Comparison of ENCODE assay signal across 8 mouse cellular contexts in the genomic region with DNA sequence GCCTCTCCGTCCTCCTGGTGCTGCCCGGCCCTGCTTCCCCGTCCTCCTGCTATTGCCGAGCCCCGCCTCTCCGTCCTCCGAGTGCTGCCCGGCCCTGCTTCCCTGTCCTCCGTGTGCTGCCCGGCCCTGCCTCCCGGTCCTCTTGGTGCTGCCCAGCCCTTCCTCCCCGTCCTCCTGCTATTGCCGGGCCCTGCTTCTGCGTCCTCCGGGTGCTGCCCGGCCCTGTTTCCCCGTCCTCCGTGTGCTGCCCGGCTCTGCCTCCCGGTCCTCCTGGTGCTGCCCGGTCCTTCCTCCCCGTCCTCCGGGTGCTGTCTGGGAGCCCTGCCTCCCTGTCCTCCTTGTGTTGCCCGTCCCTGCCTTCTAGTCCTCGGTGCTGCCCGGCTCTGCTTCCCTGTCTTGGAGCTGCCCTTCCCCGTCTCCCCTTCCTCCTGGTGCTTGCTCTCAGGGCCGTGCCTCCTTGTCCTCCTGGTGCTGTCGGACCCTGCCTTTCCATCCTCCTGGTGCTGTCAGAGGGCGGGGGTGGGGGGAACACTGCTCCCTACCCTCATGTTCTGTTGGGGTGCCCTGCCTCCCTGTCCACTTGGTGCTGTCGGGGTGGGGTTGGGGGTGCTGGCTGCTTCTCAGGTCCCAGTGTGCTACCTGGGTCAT. TPM values are rescaled to one million over a fixed set of nuclear protein-coding genes. Genes with fewer than 3 reads are reported as not detected.
DNase-seq lines count a peak whose midpoint lies in the region; ATAC-seq and TF ChIP-seq lines count a peak whose summit lies in the region.

No protein-coding gene starts in this region.

- H3K4me2 ChIP-seq in forebrain, embryonic 12.5 days = peak overlapping the region; percentile 96
- H3K4me2 ChIP-seq in hindbrain, postnatal 0 days (ENCODE audit: low read depth, low read length) = peak overlapping the region; percentile 88
- H3K4me2 ChIP-seq in midbrain, embryonic 14.5 days (ENCODE audit: low read length) = peak overlapping the region; percentile 79

- H3K27ac ChIP-seq in gastrocnemius, adult 2 months = peak overlapping the region; percentile 98
- H3K27ac ChIP-seq in forebrain, embryonic 12.5 days = peak overlapping the region; percentile 95; the same call in 1 of the 2 replicates
- peak overlapping the region; percentile 97 for H3K27ac ChIP-seq in hindbrain, postnatal 0 days
- peak overlapping the region; percentile 92 for H3K27ac ChIP-seq in midbrain, embryonic 14.5 days (replicated peaks; ENCODE audit: low read depth, low read length)

- ATAC-seq in cerebellum, adult (ENCODE audit: insufficient number of reproducible peaks, low FRiP score, low TSS enrichment) = peak; percentile 57
- 0 out of 2 replicates have a peak, but pooled peaks have one; percentile 23 for ATAC-seq in forebrain, embryonic 12.5 days (ENCODE audit: low FRiP score)
- peak; percentile 37 for ATAC-seq in hindbrain, postnatal 0 days
- peak; percentile 31; the same call in 1 of the 2 replicates for ATAC-seq in midbrain, embryonic 14.5 days (ENCODE audit: low FRiP score, low TSS enrichment)

- TF ChIP-seq CTCF in gastrocnemius, adult 2 months (IDR thresholded peaks at IDR 0.05) = no peak
- no peak for TF ChIP-seq CTCF in hindbrain, postnatal 0 days (IDR thresholded peaks at IDR 0.05; ENCODE audit: low read depth)

- intact Hi-C loops in gastrocnemius, adult 2 months (cut with DNase I) = loop anchor here (2.0 kb wide), 1 partner anchor 41 kb away; no protein-coding TSS in a partner anchor

- 3% methylated on average over 31 of the region's 31 CpGs for WGBS in forebrain, embryonic 12.5 days
- under 1% methylated on average over 31 of the region's 31 CpGs for WGBS in hindbrain, postnatal 0 days
- WGBS in midbrain, embryonic 14.5 days = 2% methylated on average over 31 of the region's 31 CpGs

- H3K9me3 ChIP-seq in forebrain, embryonic 12.5 days = no peaks in the 10 kb centered on the region
- no peaks in the 10 kb centered on the region for H3K9me3 ChIP-seq in hindbrain, postnatal 0 days (ENCODE audit: low read length)
- no peaks in the 10 kb centered on the region for H3K9me3 ChIP-seq in midbrain, embryonic 14.5 days (ENCODE audit: control insufficient read depth, low read length)

- peaks cover 29% of the 10 kb centered on the region for H3K4me1 ChIP-seq in forebrain, embryonic 12.5 days
- H3K4me1 ChIP-seq in hindbrain, postnatal 0 days (ENCODE audit: insufficient read depth, low read length) = 0 out of 2 replicates have a peak, but pooled peaks cover 9% of the 10 kb centered on the region
- peaks cover 24% of the 10 kb centered on the region for H3K4me1 ChIP-seq in midbrain, embryonic 14.5 days (ENCODE audit: control insufficient read depth, insufficient read depth, low read length)

- no peaks in the 10 kb centered on the region for H3K27me3 ChIP-seq in forebrain, embryonic 12.5 days
- no peaks in the 10 kb centered on the region for H3K27me3 ChIP-seq in hindbrain, postnatal 0 days (ENCODE audit: insufficient read depth, low read length)
- H3K27me3 ChIP-seq in midbrain, embryonic 14.5 days (ENCODE audit: control insufficient read depth, insufficient read depth, low read length) = no peaks in the 10 kb centered on the region

- H3K9ac ChIP-seq in forebrain, embryonic 12.5 days = peak overlapping the region; percentile 96
- peak overlapping the region; percentile 96 for H3K9ac ChIP-seq in hindbrain, postnatal 0 days (replicated peaks; ENCODE audit: low read length)
- H3K9ac ChIP-seq in midbrain, embryonic 14.5 days (replicated peaks; ENCODE audit: low read length) = peak overlapping the region; percentile 96

- no peaks in the 10 kb centered on the region for H3K36me3 ChIP-seq in forebrain, embryonic 12.5 days (replicated peaks)
- no peaks in the 10 kb centered on the region for H3K36me3 ChIP-seq in hindbrain, postnatal 0 days (ENCODE audit: insufficient read depth, low read length)
- H3K36me3 ChIP-seq in midbrain, embryonic 14.5 days (ENCODE audit: control insufficient read depth, insufficient read depth, low read length) = no peaks in the 10 kb centered on the region

- peak overlapping the region; percentile 99 for H3K4me3 ChIP-seq in gastrocnemius, adult 2 months
- peak overlapping the region; percentile 97 for H3K4me3 ChIP-seq in forebrain, embryonic 12.5 days (replicated peaks)
- H3K4me3 ChIP-seq in hindbrain, postnatal 0 days (ENCODE audit: low read length) = peak overlapping the region; percentile 92
- peak overlapping the region; percentile 97 for H3K4me3 ChIP-seq in midbrain, embryonic 14.5 days (replicated peaks; ENCODE audit: low read depth, low read length)

- DNase-seq in gastrocnemius, adult 2 months = peak; percentile 60
- no peak for DNase-seq in gastrocnemius, adult 8-10 months (ENCODE audit: low spot score in 2 of 2)
- peak; percentile 24 for DNase-seq in hindbrain, postnatal 0 days (ENCODE audit: low spot score)
- DNase-seq in liver = peak; percentile 82
- peak; percentile 57 for DNase-seq in midbrain, embryonic 14.5 days
- DNase-seq in spleen, postnatal 36 days (ENCODE audit: low spot score in 2 of 2) = peak; percentile 14 to 16

RNA-seq across cellular contexts. Expression of gene Mob1b, which starts 1.0 kb away (rescaled TPM):
- total RNA-seq in gastrocnemius, adult 2 months (2021) = 10 to 100 TPM; 18.8 to 23.3 TPM
- 10 to 100 TPM; 16.7 to 21.0 (median 18.1) TPM for total RNA-seq in gastrocnemius, adult 8-10 months (2022)
- 18.2 and 22.4 TPM in 2 replicates for polyA plus RNA-seq in forebrain, embryonic 12.5 days (2016; fragmentation: Nextera tagmentation; extraction: Ambion mirVana)
- total RNA-seq in hindbrain, postnatal 0 days (2014; rRNA removed) = 10.5 and 12.2 TPM in 2 replicates
- polyA plus RNA-seq in hindbrain, postnatal 0 days (2015; fragmentation: Nextera tagmentation; extraction: Ambion mirVana) = 7.8 and 8.5 TPM in 2 replicates
- polyA plus RNA-seq in midbrain, embryonic 14.5 days (2014; fragmentation: Nextera tagmentation; extraction: Ambion mirVana) = 13.4 and 13.7 TPM in 2 replicates

RNA-seq across cellular contexts. Expression of gene Dck, which starts 43.1 kb away (rescaled TPM):
- total RNA-seq in gastrocnemius, adult 2 months (2021) = 1 to 10 TPM; 1.0 to 1.4 TPM
- total RNA-seq in gastrocnemius, adult 8-10 months (2022) = 1 to 10 TPM; 1.0 to 1.4 (median 1.2) TPM
- polyA plus RNA-seq in forebrain, embryonic 12.5 days (2016; fragmentation: Nextera tagmentation; extraction: Ambion mirVana) = 139 and 151 TPM in 2 replicates
- total RNA-seq in hindbrain, postnatal 0 days (2014; rRNA removed) = 20.3 and 22.3 TPM in 2 replicates
- polyA plus RNA-seq in hindbrain, postnatal 0 days (2015; fragmentation: Nextera tagmentation; extraction: Ambion mirVana) = 29.7 and 31.5 TPM in 2 replicates
- polyA plus RNA-seq in midbrain, embryonic 14.5 days (2014; fragmentation: Nextera tagmentation; extraction: Ambion mirVana) = 51.0 and 67.5 TPM in 2 replicates

RNA-seq across cellular contexts. Expression of gene Grsf1, which starts 45.7 kb away (rescaled TPM):
- 100 to 1,000 TPM; 125 to 167 TPM for total RNA-seq in gastrocnemius, adult 2 months (2021)
- 100 to 1,000 TPM; 114 to 130 (median 120) TPM for total RNA-seq in gastrocnemius, adult 8-10 months (2022)
- polyA plus RNA-seq in forebrain, embryonic 12.5 days (2016; fragmentation: Nextera tagmentation; extraction: Ambion mirVana) = 99.9 and 103 TPM in 2 replicates
- total RNA-seq in hindbrain, postnatal 0 days (2014; rRNA removed) = 39.9 and 48.8 TPM in 2 replicates
- 60.7 and 61.8 TPM in 2 replicates for polyA plus RNA-seq in hindbrain, postnatal 0 days (2015; fragmentation: Nextera tagmentation; extraction: Ambion mirVana)
- polyA plus RNA-seq in midbrain, embryonic 14.5 days (2014; fragmentation: Nextera tagmentation; extraction: Ambion mirVana) = 63.6 and 82.7 TPM in 2 replicates

Comparison
In these comparisons a context has a peak if more than half of its experiments do, and no peak if none do; other contexts are left out.
1. DNase-seq: peak in gastrocnemius, adult 2 months (single experiment), hindbrain, postnatal 0 days (single experiment), liver (single experiment), midbrain, embryonic 14.5 days (single experiment) and spleen, postnatal 36 days (2 of 2); none in gastrocnemius, adult 8-10 months (0 of 2).
2. Peak in every context shown above with its lines, with median percentiles within 50 percentile points of each other: H3K27ac ChIP-seq, H3K4me3 ChIP-seq, ATAC-seq, H3K4me2 ChIP-seq and H3K9ac ChIP-seq.